Mouse (Mus musculus) heart, postnatal 36 days (tissue): ENCODE results near the gene Gm21425. TPM values are rescaled to one million over a fixed set of nuclear protein-coding genes. Genes with fewer than 3 reads are reported as not detected.
"Not testable (repeated sequence)": the region's sequence is repeated elsewhere in the genome, so short reads cannot be mapped to it uniquely, and the experiment has no call there.

Experiments
- DNase-seq, 2 experiments: peaks; one replicate each; pipeline ENCODE4 v3.0.0; 2021 to 2022
- intact Hi-C: fragments of 180-260 bp; cut with DNase I; formaldehyde crosslinking; loops from one replicate; pipeline ENCODE4 v1.15.1; 2025
- total RNA-seq, 2 experiments: library from RNA; stranded (reverse); gene quantifications; 2 replicates each; pipeline ENCODE4 v1.2.3; 2021

The Gm21425 gene
- not detected for total RNA-seq

GRCm38 (mm10) chrY:13161668-13162067, at the start of gene Gm21425:
Gm21425 (plus strand) TSS chrY:13161968.
- DNase-seq, intact Hi-C loops: not testable (repeated sequence)

- DNase-seq, intact Hi-C loops: not testable (repeated sequence)
These were observed 28.4 kb upstream of the Gm21425 start, which contains the start of gene Gm21891 for GRCm38 (mm10) chrY:13133392-13133791. Gm21891 (minus strand) TSS chrY:13133492.

Other genes starting within 250 kb of the Gm21425 start
- gene Gm20807, start 119.1 kb upstream of the Gm21425 start, total RNA-seq: not detected
- not detected for gene Gm21891, start 28.5 kb upstream of the Gm21425 start, total RNA-seq
- not detected for gene Gm21828, start 62.0 kb downstream of the Gm21425 start, total RNA-seq
- gene Gm21440, start 90.4 kb downstream of the Gm21425 start, total RNA-seq: not detected
- not detected for gene Gm21454, start 90.5 kb downstream of the Gm21425 start, total RNA-seq
- gene Gm21725, start 187.1 kb downstream of the Gm21425 start, total RNA-seq: not detected